Mouse (Mus musculus) erythroblast, embryonic 14.5 days (primary cell): ENCODE results near the gene Gm42878. TPM values are rescaled to one million over a fixed set of nuclear protein-coding genes. Genes with fewer than 3 reads are reported as not detected.
"Not testable (repeated sequence)": the region's sequence is repeated elsewhere in the genome, so short reads cannot be mapped to it uniquely, and the experiment has no call there.

Experiments
- H3K27me3 ChIP-seq: 2 replicates; pipeline ENCODE4 v1.6.1; 2012; ENCODE audit warnings: inconsistent platforms; ENCODE audit not compliant: control insufficient read depth
- H3K36me3 ChIP-seq: 2 replicates; pipeline ENCODE4 v1.6.1; 2012; ENCODE audit warnings: mild to moderate bottlenecking, inconsistent platforms; ENCODE audit not compliant: control insufficient read depth
- H3K4me1 ChIP-seq: 2 replicates; pipeline ENCODE4 v1.6.1; 2012; ENCODE audit warnings: inconsistent platforms; ENCODE audit not compliant: control insufficient read depth
- H3K4me3 ChIP-seq: replicated peaks from 2 replicates; pipeline ENCODE3; 2012; ENCODE audit warnings: moderate library complexity, mild to moderate bottlenecking, inconsistent platforms
- H3K9me3 ChIP-seq: 2 replicates; pipeline ENCODE4 v1.6.1; 2012; ENCODE audit warnings: low read length, inconsistent platforms, mixed read lengths; ENCODE audit not compliant: control insufficient read depth
- GATA1 ChIP-seq: IDR thresholded peaks from 2 replicates; pipeline ENCODE4 v1.6.1; 2012; ENCODE audit warnings: low read length, inconsistent platforms, mixed read lengths
- TAL1 ChIP-seq: IDR thresholded peaks from 3 replicates; pipeline ENCODE4 v1.6.1; 2012; ENCODE audit warnings: low read length, inconsistent platforms, mixed read lengths
- polyA plus RNA-seq: library from polyadenylated mRNA; stranded (reverse); fragments of >175 nt; gene quantifications from 2 replicates; pipeline ENCODE4 v1.2.3, GENCODE M21; 2012

Gm42878 gene
- polyA plus RNA-seq, 1 experiment, result not detected

GRCm38 (mm10) chr5:121518983-121519382, 26.3 kb downstream of the Gm42878 start:
- H3K4me1 ChIP-seq, result no peaks in the 10 kb centered on the region
- H3K4me3 ChIP-seq, result no peak overlapping the region
- H3K9me3 ChIP-seq, result no peaks in the 10 kb centered on the region
- no peaks in the 10 kb centered on the region for H3K27me3 ChIP-seq
- peaks cover 53% of the 10 kb centered on the region for H3K36me3 ChIP-seq
- TF ChIP-seq TAL1 (no peak), GATA1 (no peak)

DNA sequence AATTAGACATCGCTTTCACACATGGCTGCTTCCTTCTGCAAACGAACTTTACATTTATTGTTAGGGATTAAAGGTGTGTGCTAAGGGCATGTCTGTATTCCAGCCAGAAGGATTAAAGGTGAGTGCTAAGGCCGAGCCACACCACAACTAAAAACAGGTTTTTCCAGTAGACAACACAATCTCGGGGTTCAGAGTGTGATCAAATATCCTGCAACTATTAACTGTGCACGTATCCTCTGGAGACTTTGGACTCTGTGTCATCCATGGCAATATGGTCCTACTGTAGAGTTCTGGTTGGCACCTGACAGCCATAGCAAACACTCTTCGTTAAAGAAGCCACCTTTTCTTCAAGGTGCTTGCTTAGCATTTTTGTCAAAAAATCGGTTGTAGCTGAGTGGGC, 35.3 kb downstream of the Gm42878 start:
- Histone ChIP-seq H3K27me3 (no peaks in the 10 kb centered on the region), H3K36me3 (no peaks in the 10 kb centered on the region), H3K4me3 (no peak overlapping the region), H3K9me3 (no peaks in the 10 kb centered on the region), H3K4me1 (peaks cover 4% of the 10 kb centered on the region; the same call in 1 of the 2 replicates)
- TF ChIP-seq GATA1, result no peak
- no peak for TF ChIP-seq TAL1

DNA sequence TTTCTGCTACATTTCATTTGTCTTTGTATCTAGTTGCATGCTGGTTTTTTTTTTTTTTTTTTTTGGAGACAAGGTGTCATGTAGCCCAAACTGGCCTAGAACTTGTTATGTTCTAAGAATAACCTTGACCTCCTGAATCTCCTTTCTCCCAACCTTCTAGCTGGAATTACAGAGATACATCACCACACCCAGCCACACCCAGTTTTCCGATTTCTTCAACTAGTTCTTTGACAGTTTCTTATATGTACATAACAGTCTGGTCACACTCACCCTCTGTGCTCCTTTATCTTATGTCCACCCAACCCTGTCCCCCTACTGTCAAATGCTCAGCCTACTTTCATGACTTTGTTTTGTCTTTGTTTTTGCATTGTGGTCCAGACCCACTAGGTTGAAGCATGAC, 38.4 kb downstream of the Gm42878 start:
- TF ChIP-seq GATA1 (no peak), TAL1 (no peak)
- Histone ChIP-seq H3K4me1 (peaks cover 4% of the 10 kb centered on the region; the same call in 1 of the 2 replicates), H3K27me3 (no peaks in the 10 kb centered on the region), H3K9me3 (no peaks in the 10 kb centered on the region), H3K4me3 (no peak overlapping the region), H3K36me3 (no peaks in the 10 kb centered on the region)

GRCm38 (mm10) chr5:121503231-121503630, 42.1 kb downstream of the Gm42878 start, which contains the start of gene Adam1b:
Adam1b (minus strand) TSS chr5:121503435.
- Histone ChIP-seq H3K27me3 (peaks cover 6% of the 10 kb centered on the region), H3K4me1 (peaks cover 19% of the 10 kb centered on the region), H3K9me3 (no peaks in the 10 kb centered on the region), H3K4me3 (no peak within 1 kb of the TSS), H3K36me3 (no peaks in the 10 kb centered on the region)
- TF ChIP-seq GATA1 (no peak), TAL1 (no peak)

DNA sequence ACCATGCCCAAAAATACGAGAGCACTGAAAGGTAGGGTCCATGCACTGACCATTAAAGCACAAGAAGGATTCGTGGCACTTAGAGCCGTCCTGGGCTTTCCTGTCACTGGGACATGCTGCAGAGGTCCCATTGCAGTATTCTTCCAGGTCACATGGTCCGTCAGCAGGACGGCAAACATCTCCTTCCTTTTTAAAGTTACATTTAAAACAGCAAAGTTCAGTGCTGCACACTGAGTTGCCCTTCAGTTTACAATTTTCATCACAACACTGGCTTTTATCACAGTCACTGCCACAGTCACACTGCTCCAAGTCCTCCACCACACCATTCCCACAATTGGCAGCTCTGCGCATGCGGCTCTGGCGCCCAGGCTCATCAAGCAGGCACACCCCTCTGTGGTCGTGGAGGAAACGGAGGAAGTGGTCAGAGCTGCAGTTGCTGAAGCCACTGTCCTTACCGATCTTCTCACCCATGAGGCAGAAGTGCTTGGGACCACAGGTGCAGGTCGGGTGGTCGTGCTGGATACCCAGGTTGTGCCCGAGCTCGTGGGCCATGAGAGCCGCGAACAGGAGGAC, 43.8 kb downstream of the Gm42878 start:
- peaks cover 14% of the 10 kb centered on the region for H3K4me1 ChIP-seq
- not testable (repeated sequence) for H3K9me3 ChIP-seq, H3K36me3 ChIP-seq, H3K4me3 ChIP-seq, H3K27me3 ChIP-seq

DNA sequence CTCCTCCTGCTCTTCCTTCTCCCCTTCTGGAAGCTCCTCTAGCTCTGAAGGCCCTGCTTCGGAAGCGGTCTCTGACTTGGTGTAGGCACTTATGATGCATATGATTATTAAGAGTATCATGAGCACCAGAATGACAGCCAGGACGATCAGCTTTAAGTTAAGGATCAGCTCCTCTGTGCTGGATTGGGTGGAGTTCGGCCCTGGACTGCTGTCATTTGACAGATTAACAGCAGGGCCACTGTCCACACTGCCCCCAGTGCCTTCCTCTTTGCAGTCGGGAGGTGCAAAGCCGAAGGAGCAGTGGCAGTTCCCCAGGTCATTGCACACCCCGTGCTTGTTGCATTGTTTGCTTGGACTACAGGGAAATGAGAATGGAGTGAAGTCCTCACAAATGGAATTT, 44.6 kb downstream of the Gm42878 start:
- Histone ChIP-seq H3K9me3 (no peaks in the 10 kb centered on the region), H3K27me3 (peaks cover 6% of the 10 kb centered on the region), H3K36me3 (no peaks in the 10 kb centered on the region), H3K4me3 (no peak overlapping the region), H3K4me1 (peaks cover 14% of the 10 kb centered on the region)
- TF ChIP-seq TAL1 (no peak), GATA1 (no peak)

DNA sequence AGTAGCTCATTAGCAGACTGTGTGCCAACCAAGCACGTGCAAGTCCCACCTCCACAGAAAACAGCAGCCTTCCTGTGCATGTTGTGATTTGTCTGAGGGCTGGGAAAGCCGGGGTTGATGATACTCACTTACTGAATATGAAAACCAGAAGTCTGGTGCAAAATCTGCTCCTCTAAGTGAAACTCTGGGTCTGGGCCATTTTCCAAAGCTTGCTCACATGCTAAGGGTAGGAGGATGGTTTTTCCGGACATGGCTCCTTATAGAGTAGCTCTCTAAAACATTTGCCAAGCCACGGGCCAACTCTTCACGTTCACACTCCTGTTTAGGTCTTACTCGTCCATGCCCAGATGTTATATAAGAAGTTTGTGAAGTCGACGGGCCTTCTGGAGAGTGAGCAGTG, 52.0 kb downstream of the Gm42878 start:
- TF ChIP-seq GATA1, result no peak
- TF ChIP-seq TAL1, result no peak

GRCm38 (mm10) chr5:121484801-121485200, 60.5 kb downstream of the Gm42878 start:
- H3K4me1 ChIP-seq, result no peaks in the 10 kb centered on the region
- no peak for TF ChIP-seq TAL1
- no peak for TF ChIP-seq GATA1
- peaks cover 3% of the 10 kb centered on the region for H3K27me3 ChIP-seq
- no peaks in the 10 kb centered on the region for H3K9me3 ChIP-seq
- no peak overlapping the region for H3K4me3 ChIP-seq
- H3K36me3 ChIP-seq, result no peaks in the 10 kb centered on the region

More for the DNA sequence above, 52.0 kb downstream of the Gm42878 start:
- Histone ChIP-seq H3K27me3 (no peaks in the 10 kb centered on the region), H3K4me3 (no peak overlapping the region), H3K9me3 (no peaks in the 10 kb centered on the region), H3K36me3 (no peaks in the 10 kb centered on the region), H3K4me1 (no peaks in the 10 kb centered on the region)

- Histone ChIP-seq H3K9me3 (no peaks in the 10 kb centered on the region), H3K4me3 (no peak overlapping the region), H3K4me1 (peaks cover 42% of the 10 kb centered on the region), H3K27me3 (no peaks in the 10 kb centered on the region; the same call in 1 of the 2 replicates), H3K36me3 (no peaks in the 10 kb centered on the region; the same call in 1 of the 2 replicates)
- TF ChIP-seq TAL1, result no peak
These were observed 67.6 kb downstream of the Gm42878 start for GRCm38 (mm10) chr5:121477680-121478079.

GRCm38 (mm10) chr5:121476040-121476439, 69.2 kb downstream of the Gm42878 start:
- H3K9me3 ChIP-seq, result no peaks in the 10 kb centered on the region
- H3K27me3 ChIP-seq, result no peaks in the 10 kb centered on the region
- no peaks in the 10 kb centered on the region; the same call in 1 of the 2 replicates for H3K36me3 ChIP-seq
- peaks cover 58% of the 10 kb centered on the region for H3K4me1 ChIP-seq
- no peak overlapping the region for H3K4me3 ChIP-seq
- peak; percentile 57; the same call in 1 of the 2 replicates for TF ChIP-seq GATA1
- peak; percentile 51; the same call in 1 of the 3 replicates for TF ChIP-seq TAL1
